In genomic region chr10:80618181-80618580, GRCm38 (mm10) we compare ENCODE assay signal across 9 mouse cellular contexts. TPM values are rescaled to one million over a fixed set of nuclear protein-coding genes. Genes with fewer than 3 reads are reported as not detected.
DNase-seq lines count a peak whose midpoint lies in the region; ATAC-seq and TF ChIP-seq lines count a peak whose summit lies in the region.
"Had no signal": no experiment of that assay in that cellular context is flagged by ENCODE, and none has a peak within 500 bp of the region (broad histone marks: within the 10 kb centered on the region; RNA-seq: fewer than 3 reads in every experiment).

No protein-coding gene starts in this region.

- H3K27ac ChIP-seq in heart, embryonic 15.5 days: peak overlapping the region; percentile 49
- H3K27ac ChIP-seq in small intestine, adult 2 months (ENCODE audit: insufficient read depth, low read depth, low read length): peak overlapping the region; percentile 7; the same call in 1 of the 2 replicates
- no peak overlapping the region for H3K27ac ChIP-seq in layer of hippocampus, adult 2 months
- no peak overlapping the region for H3K27ac ChIP-seq in hindbrain, embryonic 12.5 days
- H3K27ac ChIP-seq: liver, embryonic 14.5 days had no signal

- no peaks in the 10 kb centered on the region for H3K27me3 ChIP-seq in heart, embryonic 15.5 days
- H3K27me3 ChIP-seq in small intestine, adult 2 months (ENCODE audit: control insufficient read depth, insufficient read depth, low read length): no peaks in the 10 kb centered on the region
- H3K27me3 ChIP-seq in hindbrain, embryonic 12.5 days: no peaks in the 10 kb centered on the region

- H3K9ac ChIP-seq in heart, embryonic 15.5 days: no peak overlapping the region
- H3K9ac ChIP-seq in hindbrain, embryonic 12.5 days: no peak overlapping the region
- H3K9ac ChIP-seq: liver, embryonic 14.5 days had no signal

- no peaks in the 10 kb centered on the region for H3K9me3 ChIP-seq in heart, embryonic 15.5 days (replicated peaks)
- no peaks in the 10 kb centered on the region for H3K9me3 ChIP-seq in hindbrain, embryonic 12.5 days (replicated peaks)

- no peak for DNase-seq in heart, adult 8-10 months (ENCODE audit: low spot score)
- DNase-seq in adrenal gland, postnatal 25 days: peak; percentile 45
- DNase-seq in kidney, postnatal 10 days: peak; percentile 79
- DNase-seq in layer of hippocampus, adult 2 months (ENCODE audit: low spot score in 2 of 2): no peak
- no peak for DNase-seq in left cerebral cortex, adult 18-20 months (ENCODE audit: low spot score in 2 of 2)

- no peak for ATAC-seq in heart, embryonic 15.5 days (replicated peaks; ENCODE audit: insufficient number of reproducible peaks, insufficient read depth, low FRiP score, low read depth)
- ATAC-seq in hindbrain, embryonic 12.5 days (ENCODE audit: low FRiP score): no peak

- TF ChIP-seq POLR2A in small intestine, adult 2 months (IDR thresholded peaks at IDR 0.05; ENCODE audit: low read depth, low read length): no peak

- H3K4me1 ChIP-seq in heart, embryonic 15.5 days (replicated peaks): peaks cover 9% of the 10 kb centered on the region
- H3K4me1 ChIP-seq in small intestine, adult 2 months (ENCODE audit: control insufficient read depth, insufficient read depth, insufficient read length, low read length): peaks cover 21% of the 10 kb centered on the region
- H3K4me1 ChIP-seq in hindbrain, embryonic 12.5 days: peaks cover 9% of the 10 kb centered on the region

- peaks cover 27% of the 10 kb centered on the region for H3K36me3 ChIP-seq in heart, embryonic 15.5 days
- peaks cover 24% of the 10 kb centered on the region for H3K36me3 ChIP-seq in small intestine, adult 2 months (ENCODE audit: control insufficient read depth, insufficient read depth, low read length)
- peaks cover 33% of the 10 kb centered on the region for H3K36me3 ChIP-seq in hindbrain, embryonic 12.5 days

- no peak overlapping the region for H3K4me2 ChIP-seq in heart, embryonic 15.5 days
- H3K4me2 ChIP-seq in hindbrain, embryonic 12.5 days (replicated peaks): no peak overlapping the region

- TF ChIP-seq CTCF in small intestine, adult 2 months (IDR thresholded peaks at IDR 0.05; ENCODE audit: extremely low read depth, insufficient read length, insufficient replicate concordance, low read depth, low read length): no peak
- no peak for TF ChIP-seq CTCF in layer of hippocampus, adult 2 months (conservative IDR thresholded peaks at IDR 0.05)

- no peak overlapping the region for H3K4me3 ChIP-seq in heart, embryonic 15.5 days
- no peak overlapping the region for H3K4me3 ChIP-seq in small intestine, adult 2 months (ENCODE audit: low read depth, low read length)
- no peak overlapping the region for H3K4me3 ChIP-seq in layer of hippocampus, adult 2 months
- no peak overlapping the region for H3K4me3 ChIP-seq in hindbrain, embryonic 12.5 days

- 36% methylated on average over 9 of the region's 9 CpGs for WGBS in heart, embryonic 15.5 days
- 48% methylated on average over 9 of the region's 9 CpGs for WGBS in small intestine, adult 2 months
- 80% methylated on average over 9 of the region's 9 CpGs for WGBS in hindbrain, embryonic 12.5 days

RNA-seq across cellular contexts. Expression of gene Csnk1g2, which starts 4.5 kb away (rescaled TPM):
- 78.2 and 112 TPM in 2 replicates for polyA plus RNA-seq in heart, embryonic 15.5 days (2015; fragmentation: Nextera tagmentation; extraction: Ambion mirVana)
- 100 to 1,000 TPM; 119 to 132 (median 122) TPM for total RNA-seq in heart, adult 8-10 months (2022)
- 127 and 157 TPM in 2 replicates for total RNA-seq in adrenal gland, postnatal 25 days (2021)
- 115 and 266 TPM in 2 replicates for polyA plus RNA-seq in small intestine, adult 2 months (2012; rRNA removed)
- 100 to 1,000 TPM; 221 to 228 TPM for total RNA-seq in layer of hippocampus, adult 2 months (2021)
- 190 and 192 TPM in 2 replicates for polyA plus RNA-seq in hindbrain, embryonic 12.5 days (2016; fragmentation: Nextera tagmentation; extraction: Ambion mirVana)
- total RNA-seq in left cerebral cortex, adult 18-20 months (2021): 100 to 1,000 TPM; 253 to 267 TPM

RNA-seq across cellular contexts. Expression of gene Gm49322, which starts 12.4 kb away (rescaled TPM):
- 1.2 and 2.7 TPM in 2 replicates for polyA plus RNA-seq in heart, embryonic 15.5 days (2015; fragmentation: Nextera tagmentation; extraction: Ambion mirVana)
- under 1 TPM; 0.17 to 0.57 (median 0.30) TPM for total RNA-seq in heart, adult 8-10 months (2022)
- total RNA-seq in adrenal gland, postnatal 25 days (2021): 2.3 and 3.0 TPM in 2 replicates
- polyA plus RNA-seq in small intestine, adult 2 months (2012; rRNA removed): 1.3 and 2.2 TPM in 2 replicates
- total RNA-seq in layer of hippocampus, adult 2 months (2021): 1 to 10 TPM; 3.0 to 4.5 TPM
- 5.2 and 5.3 TPM in 2 replicates for polyA plus RNA-seq in hindbrain, embryonic 12.5 days (2016; fragmentation: Nextera tagmentation; extraction: Ambion mirVana)
- 1 to 10 TPM; 3.5 to 3.7 TPM for total RNA-seq in left cerebral cortex, adult 18-20 months (2021)

RNA-seq across cellular contexts. Expression of gene Adat3, which starts 15.5 kb away (rescaled TPM):
- polyA plus RNA-seq in heart, embryonic 15.5 days (2015; fragmentation: Nextera tagmentation; extraction: Ambion mirVana): 3.0 and 3.9 TPM in 2 replicates
- under 1 TPM; 0.44 to 0.81 (median 0.73) TPM for total RNA-seq in heart, adult 8-10 months (2022)
- total RNA-seq in adrenal gland, postnatal 25 days (2021): 3.5 and 5.6 TPM in 2 replicates
- 18.2 and 23.9 TPM in 2 replicates for polyA plus RNA-seq in small intestine, adult 2 months (2012; rRNA removed)
- total RNA-seq in layer of hippocampus, adult 2 months (2021): 1 to 10 TPM; 1.3 to 3.5 TPM
- 4.8 and 5.5 TPM in 2 replicates for polyA plus RNA-seq in hindbrain, embryonic 12.5 days (2016; fragmentation: Nextera tagmentation; extraction: Ambion mirVana)
- 1 to 10 TPM; 2.3 to 6.4 TPM for total RNA-seq in left cerebral cortex, adult 18-20 months (2021)

RNA-seq across cellular contexts. Expression of gene Scamp4, which starts 15.5 kb away (rescaled TPM):
- 55.9 and 71.6 TPM in 2 replicates for polyA plus RNA-seq in heart, embryonic 15.5 days (2015; fragmentation: Nextera tagmentation; extraction: Ambion mirVana)
- total RNA-seq in heart, adult 8-10 months (2022): 10 to 100 TPM; 20.0 to 25.2 (median 21.9) TPM
- 64.8 and 68.6 TPM in 2 replicates for total RNA-seq in adrenal gland, postnatal 25 days (2021)
- 84.0 and 130 TPM in 2 replicates for polyA plus RNA-seq in small intestine, adult 2 months (2012; rRNA removed)
- total RNA-seq in layer of hippocampus, adult 2 months (2021): 10 to 100 TPM; 42.9 to 43.1 TPM
- 60.3 and 69.4 TPM in 2 replicates for polyA plus RNA-seq in hindbrain, embryonic 12.5 days (2016; fragmentation: Nextera tagmentation; extraction: Ambion mirVana)
- total RNA-seq in left cerebral cortex, adult 18-20 months (2021): 10 to 100 TPM; 49.1 to 50.5 TPM

RNA-seq across cellular contexts. Expression of gene Abhd17a, which starts 28.0 kb away (rescaled TPM):
- polyA plus RNA-seq in heart, embryonic 15.5 days (2015; fragmentation: Nextera tagmentation; extraction: Ambion mirVana): 84.2 and 110 TPM in 2 replicates
- 10 to 100 TPM; 44.7 to 48.1 (median 46.9) TPM for total RNA-seq in heart, adult 8-10 months (2022)
- 87.8 and 100 TPM in 2 replicates for total RNA-seq in adrenal gland, postnatal 25 days (2021)
- 381 and 644 TPM in 2 replicates for polyA plus RNA-seq in small intestine, adult 2 months (2012; rRNA removed)
- 100 to 1,000 TPM; 158 to 166 TPM for total RNA-seq in layer of hippocampus, adult 2 months (2021)
- 112 and 118 TPM in 2 replicates for polyA plus RNA-seq in hindbrain, embryonic 12.5 days (2016; fragmentation: Nextera tagmentation; extraction: Ambion mirVana)
- 100 to 1,000 TPM; 179 to 185 TPM for total RNA-seq in left cerebral cortex, adult 18-20 months (2021)

Comparison
In these comparisons a context has a peak if more than half of its experiments do, and no peak if none do; other contexts are left out.
1. H3K27ac ChIP-seq: peak in heart, embryonic 15.5 days (single experiment) and small intestine, adult 2 months (single experiment); none in layer of hippocampus, adult 2 months (single experiment) and hindbrain, embryonic 12.5 days (single experiment).
2. DNase-seq: peak in adrenal gland, postnatal 25 days (single experiment) and kidney, postnatal 10 days (single experiment); none in heart, adult 8-10 months (single experiment), layer of hippocampus, adult 2 months (0 of 2) and left cerebral cortex, adult 18-20 months (0 of 2).